Comparison of ENCODE assay signal across 14 mouse cellular contexts in the genomic region with DNA sequence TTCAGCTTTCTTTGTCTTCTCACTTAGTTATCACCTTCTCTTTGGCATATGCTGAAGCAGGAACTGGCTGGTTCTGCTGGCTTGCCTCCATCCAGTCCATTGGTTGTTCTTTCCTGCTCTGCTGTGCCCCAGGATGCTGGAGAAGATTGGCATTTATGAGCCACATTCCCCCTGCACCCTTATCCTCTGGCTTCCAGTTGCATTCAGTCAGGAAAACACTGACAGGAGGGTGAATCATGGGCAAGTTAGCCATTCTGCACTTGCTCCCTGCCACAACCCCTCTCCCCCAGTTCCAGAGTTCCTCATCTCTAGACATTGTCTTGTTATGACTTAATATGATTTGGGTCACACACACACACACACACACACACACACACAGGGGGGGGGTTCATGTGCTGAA. TPM values are rescaled to one million over a fixed set of nuclear protein-coding genes. Genes with fewer than 3 reads are reported as not detected.
DNase-seq lines count a peak whose midpoint lies in the region.
"Had no signal": no experiment of that assay in that cellular context is flagged by ENCODE, and none has a peak within 500 bp of the region (broad histone marks: within the 10 kb centered on the region; RNA-seq: fewer than 3 reads in every experiment).

No protein-coding gene starts in this region.

- DNase-seq in 3134 (ENCODE audit: extremely low read depth, insufficient read length, low spot score) (peak; percentile 80), 3T3-L1 (ENCODE audit: low read depth, low spot score) (peak; percentile 50), NIH3T3 (ENCODE audit: low read depth) (peak; percentile 55)
- DNase-seq in adrenal gland, adult 18-20 months (ENCODE audit: low spot score in 2 of 2): no peak
- DNase-seq in embryo, embryonic 10.5 days (ENCODE audit: low spot score): no peak
- DNase-seq: adrenal gland, adult 8-10 months; adrenal gland, postnatal 14 days; adrenal gland, postnatal 36 days; cerebellum, adult 11-12 months; cerebellum, adult 2 months; cerebellum, adult 9-10 months; cerebellum, postnatal 10 days; cerebellum, postnatal 25 days; embryo, embryonic 11 days had no signal

RNA-seq across cellular contexts. Expression of gene Cradd, which starts 45.3 kb away (rescaled TPM):
- total RNA-seq in adrenal gland, adult 18-20 months (2021): 1 to 10 TPM; 5.4 to 7.3 TPM

RNA-seq across cellular contexts. Expression of gene Socs2, which starts 47.8 kb away (rescaled TPM):
- total RNA-seq in adrenal gland, adult 18-20 months (2021): 10 to 100 TPM; 11.1 to 20.0 TPM

Comparison
In these comparisons a context has a peak if more than half of its experiments do, and no peak if none do; other contexts are left out.
1. DNase-seq: peak in 3134 (single experiment), 3T3-L1 (single experiment) and NIH3T3 (single experiment); none in adrenal gland, adult 18-20 months (0 of 2) and embryo, embryonic 10.5 days (single experiment).